Mouse (Mus musculus) adrenal gland, postnatal 36 days (tissue): ENCODE results near the gene Olfr1341. TPM values are rescaled to one million over a fixed set of nuclear protein-coding genes. Genes with fewer than 3 reads are reported as not detected.
A peak's percentile ranks its signal among the peaks of the same experiment; 100 is the strongest.

Experiments used
- DNase-seq, 2 experiments: peaks; one replicate each; pipeline ENCODE4 v3.0.0; 2021; ENCODE audit warnings: mixed read lengths in 1 of 2
- long read RNA-seq, 2 experiments: library from polyadenylated mRNA; stranded (forward); transcript quantifications; one replicate each; pipeline ENCODE4 v2.0.0; 2021; ENCODE audit warnings: borderline sequencing depth in 2 of 2
- total RNA-seq, 2 experiments: library from RNA; stranded (reverse); gene quantifications; 2 replicates each; pipeline ENCODE4 v1.2.3; 2021

Gene Olfr1341
- total RNA-seq: not detected
- long read RNA-seq, experiment 1: 0 reads
- long read RNA-seq, experiment 2: 0 reads

GRCm38 (mm10) chr4:118703223-118703622, at the start of gene Olfr1341:
Olfr1341 (plus strand) TSS chr4:118703523.
- DNase-seq: no peak

- no peak for DNase-seq
Observed at GRCm38 (mm10) chr4:118658652-118659051, 44.7 kb upstream of the Olfr1341 start, which contains the start of gene Olfr62. Olfr62 (plus strand) TSS chr4:118658952.

GRCm38 (mm10) chr4:118687086-118687485, 16.2 kb upstream of the Olfr1341 start:
- DNase-seq: no peak

- DNase-seq: no peak
Observed at GRCm38 (mm10) chr4:118692412-118692973, 10.8 kb upstream of the Olfr1341 start, which contains the start of gene Olfr1342. Olfr1342 (minus strand) TSS chr4:118692756.

GRCm38 (mm10) chr4:118693812-118694211, 9.5 kb upstream of the Olfr1341 start:
- no peak for DNase-seq

GRCm38 (mm10) chr4:118708086-118708485, 4.8 kb downstream of the Olfr1341 start:
- no peak for DNase-seq

GRCm38 (mm10) chr4:118711656-118712055, 8.3 kb downstream of the Olfr1341 start:
- DNase-seq: no peak

GRCm38 (mm10) chr4:118719838-118720237, 16.5 kb downstream of the Olfr1341 start, which contains the start of gene Olfr1340:
Olfr1340 (plus strand) TSS chr4:118720138.
- DNase-seq: no peak

- peak; percentile 20 to 25 for DNase-seq
Observed at GRCm38 (mm10) chr4:118721742-118722483, 18.6 kb downstream of the Olfr1341 start.

GRCm38 (mm10) chr4:118731875-118732274, 28.6 kb downstream of the Olfr1341 start, which contains the start of gene Olfr1339:
Olfr1339 (plus strand) TSS chr4:118732175.
- DNase-seq: no peak

GRCm38 (mm10) chr4:118739574-118739973, 36.3 kb downstream of the Olfr1341 start:
- DNase-seq: no peak

- no peak for DNase-seq
Observed at GRCm38 (mm10) chr4:118740988-118741698, 37.8 kb downstream of the Olfr1341 start.

GRCm38 (mm10) chr4:118741881-118742280, 38.6 kb downstream of the Olfr1341 start:
- DNase-seq: no peak

- DNase-seq: no peak
Observed at GRCm38 (mm10) chr4:118758637-118759036, 55.3 kb downstream of the Olfr1341 start, which contains the start of gene Olfr1338. Olfr1338 (minus strand) TSS chr4:118758737.

Other genes starting within 250 kb of the Olfr1341 start
- under 1 TPM in 1 of 2 experiments, not detected in 1; 0.13 TPM for gene Mpl, start 246.0 kb upstream of the Olfr1341 start, total RNA-seq
- gene Tie1, start 213.5 kb upstream of the Olfr1341 start, total RNA-seq: 10 to 100 TPM; 31.9 to 61.4 TPM
- gene 2610528J11Rik, start 176.5 kb upstream of the Olfr1341 start, total RNA-seq: not detected
- gene Tmem125, start 159.5 kb upstream of the Olfr1341 start, total RNA-seq: not detected
- not detected for gene Cfap57, start 82.7 kb upstream of the Olfr1341 start, total RNA-seq
- 10 to 100 TPM; 82.2 to 94.1 TPM for gene Ebna1bp2, start 82.7 kb upstream of the Olfr1341 start, total RNA-seq
- gene Olfr62, start 44.6 kb upstream of the Olfr1341 start, total RNA-seq: not detected
- gene Olfr1342, start 10.8 kb upstream of the Olfr1341 start, total RNA-seq: not detected
- not detected for gene Olfr1340, start 16.6 kb downstream of the Olfr1341 start, total RNA-seq
- gene Olfr1339, start 28.7 kb downstream of the Olfr1341 start, total RNA-seq: not detected
- not detected for gene Olfr1338, start 55.2 kb downstream of the Olfr1341 start, total RNA-seq
- gene Olfr1337, start 79.1 kb downstream of the Olfr1341 start, total RNA-seq: not detected
- not detected for gene Olfr1335, start 106.4 kb downstream of the Olfr1341 start, total RNA-seq
- gene Olfr1333, start 132.8 kb downstream of the Olfr1341 start, total RNA-seq: not detected
- gene Olfr1331, start 161.1 kb downstream of the Olfr1341 start, total RNA-seq: not detected
- not detected for gene Olfr1330, start 185.1 kb downstream of the Olfr1341 start, total RNA-seq
- not detected for gene Olfr1329, start 213.9 kb downstream of the Olfr1341 start, total RNA-seq
- gene Olfr1328, start 235.1 kb downstream of the Olfr1341 start, total RNA-seq: not detected